Mouse (Mus musculus) macrophage (primary cell): ENCODE data around the gene Slc37a4. TPM values are rescaled to one million over a fixed set of nuclear protein-coding genes. Genes with fewer than 3 reads are reported as not detected.

Source experiments
- H3K27ac ChIP-seq: fragments of 350-480 bp; formaldehyde crosslinking; 2 replicates; pipeline ENCODE4 v1.9.0; 2021
- H3K36me3 ChIP-seq: fragments of 350-480 bp; formaldehyde crosslinking; 2 replicates; pipeline ENCODE4 v1.9.0; 2021; ENCODE audit errors: inconsistent target
- H3K4me3 ChIP-seq: fragments of 350-480 bp; formaldehyde crosslinking; 2 replicates; pipeline ENCODE4 v1.9.0; 2021; ENCODE audit errors: inconsistent target
- H3K79me2 ChIP-seq: fragments of 350-480 bp; formaldehyde crosslinking; 2 replicates; pipeline ENCODE4 v1.9.0; 2021; ENCODE audit errors: inconsistent target
- WGBS: methylation state at CpG from one replicate; pipeline ENCODE4 v1.1.7; 2026; ENCODE audit warnings: inconsistent platforms; ENCODE audit not compliant: missing documents; 5-methylcytosine and 5-hydroxymethylcytosine counted together
- polyA plus RNA-seq: library from polyadenylated mRNA; stranded (reverse); fragments of 250-400 nt; gene quantifications from 3 replicates; pipeline ENCODE4 v1.2.4, GENCODE M21; 2018; ENCODE audit warnings: inconsistent platforms

The Slc37a4 gene
- polyA plus RNA-seq, 1 experiment from 2014 or later = 4.7 TPM

GRCm38 (mm10) chr9:44378153-44378730 lies 18.4 kb upstream of the Slc37a4 start:
- Histone ChIP-seq H3K79me2 (peaks cover 33% of the 10 kb centered on the region), H3K4me3 (peak overlapping the region; percentile 80), H3K27ac (peak overlapping the region; percentile 52; the same call in 1 of the 2 replicates), H3K36me3 (peaks cover 21% of the 10 kb centered on the region)
- 57% methylated on average over 5 of the region's 5 CpGs for WGBS

GRCm38 (mm10) chr9:44379054-44379834 lies 17.4 kb upstream of the Slc37a4 start, which contains the start of gene Hyou1:
Gene Hyou1, plus strand, starts transcription at chr9:44379490.
- peak within 1 kb of the TSS; percentile 82 for H3K4me3 ChIP-seq
- H3K79me2 ChIP-seq = peaks cover 33% of the 10 kb centered on the region
- under 1% methylated on average over 82 of the region's 83 CpGs for WGBS
- H3K36me3 ChIP-seq = peaks cover 30% of the 10 kb centered on the region
- peak within 1 kb of the TSS; percentile 52 for H3K27ac ChIP-seq

GRCm38 (mm10) chr9:44379862-44380261 lies 16.8 kb upstream of the Slc37a4 start:
- peaks cover 33% of the 10 kb centered on the region for H3K79me2 ChIP-seq
- H3K4me3 ChIP-seq = peak overlapping the region; percentile 82
- H3K27ac ChIP-seq = peak overlapping the region; percentile 39
- WGBS = under 1% methylated on average over 14 of the region's 15 CpGs
- H3K36me3 ChIP-seq = peaks cover 36% of the 10 kb centered on the region

DNA sequence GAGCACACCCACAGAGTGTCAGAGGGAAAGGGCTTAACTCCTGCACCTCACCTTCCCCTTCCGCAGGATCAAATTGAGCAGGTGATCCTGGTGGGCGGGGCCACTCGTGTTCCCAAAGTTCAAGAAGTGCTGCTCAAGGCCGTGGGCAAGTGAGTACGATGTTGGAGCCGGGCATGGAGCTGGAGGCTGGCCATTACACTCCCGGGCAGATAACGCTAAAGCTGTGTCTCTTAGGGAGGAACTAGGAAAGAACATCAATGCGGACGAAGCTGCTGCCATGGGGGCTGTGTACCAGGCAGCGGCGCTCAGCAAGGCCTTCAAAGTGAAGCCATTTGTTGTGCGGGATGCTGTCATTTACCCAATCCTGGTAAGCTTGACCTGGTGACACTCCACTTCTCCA lies 12.1 kb upstream of the Slc37a4 start:
- H3K79me2 ChIP-seq = peaks cover 23% of the 10 kb centered on the region
- H3K27ac ChIP-seq = no peak overlapping the region
- WGBS = 94% methylated on average over 10 of the region's 13 CpGs
- no peak overlapping the region for H3K4me3 ChIP-seq
- H3K36me3 ChIP-seq = peaks cover 83% of the 10 kb centered on the region

GRCm38 (mm10) chr9:44387221-44387620 lies 9.4 kb upstream of the Slc37a4 start:
- 92% methylated on average over 3 of the region's 3 CpGs for WGBS
- Histone ChIP-seq H3K4me3 (no peak overlapping the region), H3K79me2 (no peaks in the 10 kb centered on the region), H3K36me3 (peaks cover 74% of the 10 kb centered on the region), H3K27ac (no peak overlapping the region)

GRCm38 (mm10) chr9:44389273-44389672 lies 7.4 kb upstream of the Slc37a4 start:
- 60% methylated on average over 8 of the region's 8 CpGs for WGBS

DNA sequence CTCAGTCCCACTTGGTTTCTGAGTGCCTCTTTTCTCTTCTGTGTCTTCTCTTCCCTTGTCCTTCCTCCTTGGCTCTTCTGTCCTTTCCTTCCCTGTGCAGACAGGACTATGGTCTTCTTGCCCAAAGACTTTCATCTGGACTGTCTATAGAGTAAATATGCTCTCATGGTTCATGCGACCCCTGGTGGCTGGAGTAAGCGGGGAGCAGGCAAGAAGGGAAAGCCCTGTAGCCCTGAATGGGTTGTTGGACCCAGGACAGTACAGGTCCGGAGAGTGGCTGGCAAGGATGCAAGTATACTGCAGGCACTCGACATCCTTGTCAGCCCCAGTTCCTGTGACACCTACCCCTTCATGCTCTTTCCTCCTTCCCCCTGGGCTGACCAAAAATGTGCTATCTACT lies 5.2 kb upstream of the Slc37a4 start:
- 32% methylated on average over 4 of the region's 4 CpGs for WGBS
- Histone ChIP-seq H3K27ac (no peak overlapping the region), H3K79me2 (no peaks in the 10 kb centered on the region), H3K36me3 (peaks cover 33% of the 10 kb centered on the region; the same call in 1 of the 2 replicates), H3K4me3 (no peak overlapping the region)

More at GRCm38 (mm10) chr9:44389273-44389672, 7.4 kb upstream of the Slc37a4 start:
- Histone ChIP-seq H3K27ac (no peak overlapping the region), H3K4me3 (no peak overlapping the region), H3K36me3 (peaks cover 54% of the 10 kb centered on the region), H3K79me2 (no peaks in the 10 kb centered on the region)

DNA sequence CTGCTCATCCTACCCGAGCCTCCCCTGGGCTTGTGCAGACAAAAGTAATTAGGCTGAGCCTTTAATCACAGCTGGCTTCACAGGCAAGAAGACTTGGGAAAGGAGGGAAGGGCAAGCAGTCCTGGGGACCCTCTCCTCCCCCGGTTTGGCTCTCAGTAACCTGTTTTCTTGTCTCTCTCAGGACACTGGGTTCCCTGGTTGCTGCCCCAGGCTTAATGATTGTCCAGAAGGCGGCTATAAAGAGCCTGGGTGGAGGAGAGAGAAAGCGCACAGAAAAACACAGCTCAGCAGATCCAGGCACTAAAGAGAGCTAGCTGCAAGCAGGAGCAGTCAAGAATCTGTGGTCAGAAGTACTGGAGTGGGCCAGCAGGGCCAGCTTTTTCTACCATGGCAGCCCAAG lies 1.4 kb downstream of the Slc37a4 start:
- H3K4me3 ChIP-seq = peak overlapping the region; percentile 72
- peaks cover 30% of the 10 kb centered on the region for H3K36me3 ChIP-seq
- peak overlapping the region; percentile 66 for H3K27ac ChIP-seq
- no peaks in the 10 kb centered on the region for H3K79me2 ChIP-seq
- 63% methylated on average over 4 of the region's 4 CpGs for WGBS

DNA sequence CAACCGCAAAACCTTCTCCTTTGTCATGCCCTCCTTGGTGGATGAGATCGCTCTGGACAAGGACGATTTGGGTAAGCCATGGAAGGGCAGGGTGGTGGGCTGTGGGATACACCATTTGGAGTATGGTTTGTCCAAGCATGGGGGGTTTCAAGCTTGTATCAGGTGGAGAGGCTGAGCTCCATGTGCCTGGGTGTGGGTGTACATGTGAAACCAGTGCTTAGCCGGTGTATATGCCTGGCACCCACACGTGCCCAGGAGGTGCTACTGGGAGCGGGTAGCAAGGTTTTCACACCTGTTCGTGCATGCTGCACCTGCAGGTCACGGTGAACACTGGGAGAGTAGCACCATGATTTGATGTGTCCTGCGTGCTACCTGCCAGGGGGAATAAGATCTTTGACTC lies 1.9 kb downstream of the Slc37a4 start:
- 96% methylated on average over 9 of the region's 9 CpGs for WGBS
- Histone ChIP-seq H3K4me3 (no peak overlapping the region), H3K36me3 (peaks cover 35% of the 10 kb centered on the region)

GRCm38 (mm10) chr9:44399114-44399794 lies 2.6 kb downstream of the Slc37a4 start:
- peaks cover 5% of the 10 kb centered on the region; the same call in 1 of the 2 replicates for H3K79me2 ChIP-seq
- H3K27ac ChIP-seq = no peak overlapping the region
- WGBS = 95% methylated on average over 13 of the region's 13 CpGs
- peaks cover 42% of the 10 kb centered on the region for H3K36me3 ChIP-seq
- H3K4me3 ChIP-seq = no peak overlapping the region

More for the DNA sequence above, 1.9 kb downstream of the Slc37a4 start:
- peak overlapping the region; percentile 66; the same call in 1 of the 2 replicates for H3K27ac ChIP-seq
- no peaks in the 10 kb centered on the region; the same call in 1 of the 2 replicates for H3K79me2 ChIP-seq

- Histone ChIP-seq H3K4me3 (no peak overlapping the region), H3K27ac (no peak overlapping the region), H3K79me2 (peaks cover 10% of the 10 kb centered on the region; the same call in 1 of the 2 replicates), H3K36me3 (peaks cover 47% of the 10 kb centered on the region)
- 90% methylated on average over 6 of the region's 6 CpGs for WGBS
Measured at GRCm38 (mm10) chr9:44399795-44400114, 3.1 kb downstream of the Slc37a4 start.

DNA sequence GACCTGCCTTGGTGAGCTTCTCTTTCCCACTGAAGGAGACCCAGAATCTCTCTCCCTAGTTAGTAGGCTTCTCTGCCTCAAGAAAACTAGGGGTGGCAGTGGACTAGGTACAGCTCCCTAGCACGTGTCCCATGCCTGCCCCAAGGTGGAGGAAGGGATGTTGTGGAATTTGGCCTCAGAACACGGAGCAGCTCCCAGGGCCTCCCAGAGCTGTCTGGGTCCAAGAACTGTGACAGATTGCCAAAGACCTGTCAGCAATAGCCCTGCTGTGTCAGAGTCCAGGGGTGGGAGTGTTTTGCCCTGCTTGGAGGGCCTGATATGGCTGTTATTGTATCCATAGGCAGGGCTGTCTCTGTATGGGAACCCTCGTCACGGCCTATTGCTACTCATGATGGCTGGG lies 4.4 kb downstream of the Slc37a4 start:
- Histone ChIP-seq H3K79me2 (peaks cover 23% of the 10 kb centered on the region), H3K4me3 (no peak overlapping the region), H3K36me3 (peaks cover 51% of the 10 kb centered on the region), H3K27ac (no peak overlapping the region)
- WGBS = 92% methylated on average over 4 of the region's 4 CpGs

GRCm38 (mm10) chr9:44405011-44405410 lies 8.4 kb downstream of the Slc37a4 start:
- H3K27ac ChIP-seq = no peak overlapping the region
- H3K4me3 ChIP-seq = no peak overlapping the region
- H3K36me3 ChIP-seq = peaks cover 59% of the 10 kb centered on the region
- WGBS = 85% methylated on average over 2 of the region's 3 CpGs
- H3K79me2 ChIP-seq = peaks cover 56% of the 10 kb centered on the region

DNA sequence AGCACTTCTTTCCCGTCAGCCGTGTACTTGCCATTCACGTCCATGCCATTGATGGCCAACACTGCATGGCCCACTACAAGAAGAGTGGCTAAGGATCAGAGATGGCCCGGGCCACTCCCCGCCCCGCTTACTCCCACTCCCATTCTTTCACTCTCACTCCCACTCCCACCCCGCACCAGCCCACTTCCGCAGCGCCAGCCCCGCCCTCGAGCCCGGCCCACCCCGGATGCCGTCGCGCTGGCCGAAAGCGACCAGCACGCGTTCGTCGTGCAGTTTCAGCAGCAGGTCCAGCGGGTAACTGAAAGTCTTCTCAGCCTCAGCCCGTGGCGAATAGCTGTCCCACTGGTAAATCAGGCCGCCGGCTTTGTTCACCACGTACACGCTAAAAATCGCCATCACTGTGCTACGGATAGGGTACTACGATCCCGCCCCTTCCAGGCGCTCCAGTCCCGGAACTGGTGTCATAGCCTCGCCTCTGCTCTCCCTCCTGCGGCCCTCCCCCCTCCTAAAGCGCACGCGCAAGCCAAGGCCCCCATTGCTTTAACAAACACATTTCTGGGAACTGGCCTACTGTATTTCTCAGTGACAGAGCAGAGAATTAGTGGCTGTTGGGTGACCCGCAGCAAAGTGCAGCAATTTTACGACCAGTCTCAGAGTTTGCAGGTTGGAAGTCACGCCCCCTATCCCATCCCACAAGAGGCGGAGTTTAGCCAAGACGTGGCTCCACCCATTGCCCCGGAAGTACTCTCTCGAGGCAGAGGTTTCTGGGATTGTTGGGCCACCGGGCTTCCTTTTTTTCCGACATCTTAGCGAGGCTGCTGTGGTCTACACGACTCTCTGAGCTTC lies 10.5 kb downstream of the Slc37a4 start, which contains the start of the genes Rps25 and Trappc4:
Rps25 (plus strand) TSS at position 234 of the 846 bp plus-strand sequence.
Trappc4 (minus strand) TSS at position 695 of the 846 bp plus-strand sequence.
- Histone ChIP-seq H3K36me3 (peaks cover 57% of the 10 kb centered on the region), H3K27ac (peak within 1 kb of the TSS; percentile 95), H3K4me3 (peak within 1 kb of the TSS; percentile 86), H3K79me2 (peaks cover 63% of the 10 kb centered on the region)
- WGBS = under 1% methylated on average over 47 of the region's 51 CpGs
